Mouse (Mus musculus) heart, adult 2 months (tissue): ENCODE measurements around the gene Hmgn5. TPM values are rescaled to one million over a fixed set of nuclear protein-coding genes. Genes with fewer than 3 reads are reported as not detected.

Experiments
- DNase-seq, 2 experiments: peaks; one replicate each; pipeline ENCODE4 v3.0.0; 2021
- H3K27ac ChIP-seq: fragments of 200-600 bp; 2 replicates; pipeline ENCODE4 v1.8.1; 2022
- H3K27me3 ChIP-seq: fragments of 200-500 bp; 2 replicates; pipeline ENCODE4 v1.6.1; 2012; ENCODE audit warnings: mild to moderate bottlenecking, low read length, inconsistent platforms, mixed read lengths; ENCODE audit not compliant: control insufficient read depth, insufficient read depth
- H3K36me3 ChIP-seq: fragments of 200-500 bp; 2 replicates; pipeline ENCODE4 v1.6.1; 2012; ENCODE audit warnings: low read length, inconsistent platforms; ENCODE audit not compliant: control insufficient read depth, insufficient read depth
- H3K4me1 ChIP-seq: fragments of 200-500 bp; 2 replicates; pipeline ENCODE4 v1.6.1; 2011; ENCODE audit warnings: low read length; ENCODE audit not compliant: control insufficient read depth, insufficient read depth
- H3K4me3 ChIP-seq: fragments of 200-600 bp; 2 replicates; pipeline ENCODE4 v1.8.1; 2022
- H3K79me2 ChIP-seq: fragments of 200-500 bp; replicated peaks from 2 replicates; pipeline ENCODE4 v1.6.1; 2012; ENCODE audit warnings: mild to moderate bottlenecking, inconsistent platforms, low read length, moderate library complexity, mixed read lengths; ENCODE audit not compliant: control insufficient read depth, insufficient read depth
- H3K9ac ChIP-seq: fragments of 200-500 bp; 2 replicates; pipeline ENCODE4 v1.6.1; 2012; ENCODE audit warnings: low read depth, mild to moderate bottlenecking, control low read depth, inconsistent platforms, low read length, mixed read lengths
- CTCF ChIP-seq: fragments of 200-600 bp; IDR thresholded peaks from 2 replicates; pipeline ENCODE4 v1.8.1; 2022; ENCODE audit warnings: antibody characterized with exemption, mild to moderate bottlenecking, moderate library complexity
- EP300 ChIP-seq: fragments of 200-500 bp; IDR thresholded peaks from 2 replicates; pipeline ENCODE4 v1.6.1; 2011; ENCODE audit warnings: low read depth, low read length, control low read depth; ENCODE audit not compliant: insufficient read depth
- POLR2A ChIP-seq: fragments of 200-500 bp; IDR thresholded peaks from 2 replicates; pipeline ENCODE4 v1.6.1; 2011; ENCODE audit warnings: mild to moderate bottlenecking, low read depth, low read length, control low read depth; ENCODE audit not compliant: insufficient read depth
- WGBS: fragments of 180-500 bp; shearing (Covaris S2); methylation state at CpG from one replicate; pipeline ENCODE4 v1.1.7; 2018; 5-methylcytosine and 5-hydroxymethylcytosine counted together
- intact Hi-C: fragments of 180-260 bp; cut with DNase I; formaldehyde crosslinking; loops from one replicate; pipeline ENCODE4 v1.15.1; 2025
- long read RNA-seq: library from polyadenylated mRNA; stranded (forward); transcript quantifications from one replicate; pipeline ENCODE4 v2.0.0, GENCODE M21; 2021
- polyA plus RNA-seq: library from polyadenylated mRNA; depleted of rRNA; stranded (reverse); fragments of >200 nt; gene quantifications from 2 replicates; pipeline ENCODE4 v1.2.3, GENCODE M21; 2012; rRNA removed
- total RNA-seq, 2 experiments: library from RNA; stranded (reverse); gene quantifications; 2 replicates each; pipeline ENCODE4 v1.2.3; 2021

Gene Hmgn5
- 10 to 100 TPM in 1 of 2 experiments, 1 to 10 TPM in 1; 8.9 to 11.1 TPM for total RNA-seq
- 0.98 and 1.5 TPM in 2 replicates for polyA plus RNA-seq
- long read RNA-seq, transcript Hmgn5-201 (6 exons, 1,934 nt) = major isoform, 22 of 25 reads
- long read RNA-seq, partial matches to known transcripts = 3 of 25 reads
- long read RNA-seq, other reads (novel, unspliced or antisense) = 0 of 25 reads

GRCm38 (mm10) chrX:109013283-109013682, at the start of gene Hmgn5:
Gene Hmgn5 (minus strand): TSS chrX:109013404.
- WGBS = 40% methylated on average over 25 of the region's 25 CpGs
- peak within 1 kb of the TSS; percentile 79 for H3K9ac ChIP-seq
- H3K4me3 ChIP-seq = peak within 1 kb of the TSS; percentile 63
- H3K27ac ChIP-seq = peak within 1 kb of the TSS; percentile 83
- no peaks in the 10 kb centered on the region for H3K27me3 ChIP-seq
- no peaks in the 10 kb centered on the region for H3K4me1 ChIP-seq
- H3K36me3 ChIP-seq = no peaks in the 10 kb centered on the region
- TF ChIP-seq EP300 (0 out of 2 replicates have a peak, but pooled peaks have one; percentile 19), CTCF (no peak), POLR2A (peak; percentile 71)
- DNase-seq = peak; percentile 93 to 94
- intact Hi-C loops = loop anchor here (2.0 to 5.0 kb wide), 3 partner anchors 178 to 224 kb away; partner anchors contain the start of gene Brwd3
- no peaks in the 10 kb centered on the region for H3K79me2 ChIP-seq

- Histone ChIP-seq H3K79me2 (no peaks in the 10 kb centered on the region), H3K9ac (no peak overlapping the region), H3K36me3 (no peaks in the 10 kb centered on the region), H3K4me3 (no peak overlapping the region), H3K4me1 (no peaks in the 10 kb centered on the region), H3K27me3 (no peaks in the 10 kb centered on the region), H3K27ac (no peak overlapping the region)
- no peak for TF ChIP-seq EP300
- no peak for TF ChIP-seq POLR2A
- no peak for DNase-seq
- intact Hi-C loops = no loop called here
- 47% methylated on average over 1 of the region's 1 CpGs for WGBS
These were observed 34.6 kb upstream of the Hmgn5 start for GRCm38 (mm10) chrX:109047773-109048172.

GRCm38 (mm10) chrX:109026224-109026623, 13.0 kb upstream of the Hmgn5 start:
- no peaks in the 10 kb centered on the region for H3K79me2 ChIP-seq
- intact Hi-C loops = no loop called here
- WGBS = 33% methylated on average over 1 of the region's 1 CpGs

GRCm38 (mm10) chrX:109020858-109021257, 7.7 kb upstream of the Hmgn5 start:
- no peak overlapping the region for H3K9ac ChIP-seq
- intact Hi-C loops = no loop called here
- no peaks in the 10 kb centered on the region for H3K4me1 ChIP-seq
- no peak overlapping the region for H3K27ac ChIP-seq
- no peak overlapping the region for H3K4me3 ChIP-seq
- no peak for TF ChIP-seq POLR2A
- no peak for TF ChIP-seq CTCF
- no peak for TF ChIP-seq EP300
- 36% methylated on average over 2 of the region's 2 CpGs for WGBS
- no peaks in the 10 kb centered on the region for H3K27me3 ChIP-seq
- no peaks in the 10 kb centered on the region for H3K79me2 ChIP-seq
- H3K36me3 ChIP-seq = no peaks in the 10 kb centered on the region
- no peak for DNase-seq

More at GRCm38 (mm10) chrX:109026224-109026623, 13.0 kb upstream of the Hmgn5 start:
- TF ChIP-seq EP300 = no peak
- no peak for TF ChIP-seq POLR2A
- TF ChIP-seq CTCF = no peak
- Histone ChIP-seq H3K36me3 (no peaks in the 10 kb centered on the region), H3K27ac (no peak overlapping the region), H3K9ac (no peak overlapping the region), H3K4me1 (no peaks in the 10 kb centered on the region), H3K27me3 (no peaks in the 10 kb centered on the region), H3K4me3 (no peak overlapping the region)
- no peak for DNase-seq

GRCm38 (mm10) chrX:109014166-109014565, 962 bp upstream of the Hmgn5 start:
- no peak for TF ChIP-seq CTCF
- TF ChIP-seq EP300 = no peak
- no peak for TF ChIP-seq POLR2A
- Histone ChIP-seq H3K4me1 (no peaks in the 10 kb centered on the region), H3K4me3 (peak overlapping the region; percentile 63), H3K79me2 (no peaks in the 10 kb centered on the region), H3K27ac (peak overlapping the region; percentile 83), H3K27me3 (no peaks in the 10 kb centered on the region), H3K9ac (no peak overlapping the region), H3K36me3 (no peaks in the 10 kb centered on the region)
- DNase-seq = no peak
- 24% methylated on average over 4 of the region's 4 CpGs for WGBS
- intact Hi-C loops = loop anchor here (5.0 kb wide), 2 partner anchors 182 to 223 kb away; partner anchors contain the start of gene Brwd3

- WGBS = 14% methylated on average over 17 of the region's 17 CpGs
- Histone ChIP-seq H3K27ac (peak overlapping the region; percentile 83), H3K4me3 (peak overlapping the region; percentile 63), H3K27me3 (no peaks in the 10 kb centered on the region), H3K36me3 (no peaks in the 10 kb centered on the region), H3K9ac (peak overlapping the region; percentile 79), H3K79me2 (no peaks in the 10 kb centered on the region), H3K4me1 (no peaks in the 10 kb centered on the region)
- intact Hi-C loops = loop anchor here (2.0 to 5.0 kb wide), 3 partner anchors 177 to 224 kb away; partner anchors contain the start of gene Brwd3
- DNase-seq = peak in 1 of 2 experiments; percentile 62
- TF ChIP-seq POLR2A (no peak), CTCF (0 out of 2 replicates have a peak, but pooled peaks have one; percentile 26), EP300 (no peak)
These were observed 482 bp upstream of the Hmgn5 start for GRCm38 (mm10) chrX:109013686-109014085.
